Mouse (Mus musculus): Measurements from ENCODE around the gene Zbtb20. TPM values are rescaled to one million over a fixed set of nuclear protein-coding genes. Genes with fewer than 3 reads are reported as not detected.

The Zbtb20 gene
- polyA plus RNA-seq, 1 experiment = 21.1 TPM

- no peak for DNase-seq (ENCODE audit: extremely low spot score in 1 of 2, low spot score in 1 of 2)
Measured at GRCm38 (mm10) chr16:43431514-43432371, 556.1 kb downstream of the Zbtb20 start.

DNA sequence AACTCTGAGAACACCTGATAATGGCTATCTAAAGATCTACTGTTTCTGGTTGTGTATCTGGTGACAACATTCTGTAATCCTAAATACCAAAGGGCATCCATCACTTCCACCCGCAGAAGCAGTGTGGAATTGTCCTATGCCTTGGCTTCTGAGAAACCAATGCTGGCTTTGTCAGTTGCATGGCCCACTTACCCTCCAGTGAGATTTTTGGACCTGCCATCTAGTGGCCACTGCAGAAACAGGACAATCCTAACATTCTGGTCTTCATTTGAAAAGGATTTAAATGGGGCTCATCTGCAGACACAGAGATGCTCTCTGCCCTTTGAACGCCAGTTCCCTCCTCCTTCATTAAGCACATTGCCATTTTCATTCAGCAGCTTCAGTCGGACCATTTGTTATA is 559.3 kb downstream of the Zbtb20 start:
- DNase-seq (ENCODE audit: extremely low spot score in 1 of 2, low spot score in 1 of 2) = peak in 1 of 2 experiments; percentile 48

DNA sequence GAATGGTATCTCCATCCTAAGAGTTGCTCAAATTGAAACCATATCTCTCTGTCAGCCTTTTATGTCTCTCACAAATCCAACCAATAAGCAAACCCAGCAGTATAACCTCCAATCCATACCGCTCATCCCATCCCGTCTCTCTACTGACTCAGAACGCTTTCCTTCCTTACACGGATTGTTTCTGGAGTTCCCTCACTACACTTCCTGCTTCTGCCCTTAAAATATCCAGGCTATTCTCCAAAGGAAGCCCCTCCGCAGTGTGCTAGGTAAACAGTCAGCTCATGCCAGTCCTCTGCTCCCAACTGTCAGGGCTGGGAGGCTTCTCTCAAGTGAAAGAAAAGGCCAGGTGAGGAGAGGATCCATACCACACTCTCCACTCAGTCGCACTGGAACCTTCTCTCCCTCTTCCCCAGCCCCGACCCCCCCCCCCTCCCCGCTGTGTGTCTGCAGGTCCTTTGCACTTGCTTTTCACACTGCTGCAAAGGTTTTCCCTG is 563.2 kb downstream of the Zbtb20 start:
- DNase-seq (ENCODE audit: extremely low spot score in 1 of 2, low spot score in 1 of 2) = no peak

- DNase-seq (ENCODE audit: extremely low spot score in 1 of 2, low spot score in 1 of 2) = no peak
Measured at GRCm38 (mm10) chr16:43441392-43441791, 565.7 kb downstream of the Zbtb20 start.

DNA sequence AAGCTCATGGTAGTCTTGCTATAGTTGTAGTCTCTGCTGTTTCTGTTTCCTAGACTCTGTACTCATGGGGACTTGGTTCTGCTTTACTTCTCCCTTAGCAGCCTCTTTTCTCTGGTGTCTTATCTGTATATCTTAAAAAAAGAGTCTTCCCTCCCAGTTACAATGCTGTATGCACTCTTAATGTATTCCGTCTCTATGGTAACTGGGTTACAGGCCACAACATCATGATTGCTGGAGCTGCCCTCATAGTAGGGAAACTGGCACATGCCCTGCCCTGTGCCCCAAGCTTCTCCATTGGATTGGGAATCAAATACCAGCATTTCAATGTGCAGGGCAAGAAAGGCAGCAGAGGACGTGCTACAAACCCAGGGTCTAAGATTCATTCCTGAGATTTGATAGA is 567.4 kb downstream of the Zbtb20 start:
- no peak for DNase-seq (ENCODE audit: extremely low spot score in 1 of 2, low spot score in 1 of 2)

DNA sequence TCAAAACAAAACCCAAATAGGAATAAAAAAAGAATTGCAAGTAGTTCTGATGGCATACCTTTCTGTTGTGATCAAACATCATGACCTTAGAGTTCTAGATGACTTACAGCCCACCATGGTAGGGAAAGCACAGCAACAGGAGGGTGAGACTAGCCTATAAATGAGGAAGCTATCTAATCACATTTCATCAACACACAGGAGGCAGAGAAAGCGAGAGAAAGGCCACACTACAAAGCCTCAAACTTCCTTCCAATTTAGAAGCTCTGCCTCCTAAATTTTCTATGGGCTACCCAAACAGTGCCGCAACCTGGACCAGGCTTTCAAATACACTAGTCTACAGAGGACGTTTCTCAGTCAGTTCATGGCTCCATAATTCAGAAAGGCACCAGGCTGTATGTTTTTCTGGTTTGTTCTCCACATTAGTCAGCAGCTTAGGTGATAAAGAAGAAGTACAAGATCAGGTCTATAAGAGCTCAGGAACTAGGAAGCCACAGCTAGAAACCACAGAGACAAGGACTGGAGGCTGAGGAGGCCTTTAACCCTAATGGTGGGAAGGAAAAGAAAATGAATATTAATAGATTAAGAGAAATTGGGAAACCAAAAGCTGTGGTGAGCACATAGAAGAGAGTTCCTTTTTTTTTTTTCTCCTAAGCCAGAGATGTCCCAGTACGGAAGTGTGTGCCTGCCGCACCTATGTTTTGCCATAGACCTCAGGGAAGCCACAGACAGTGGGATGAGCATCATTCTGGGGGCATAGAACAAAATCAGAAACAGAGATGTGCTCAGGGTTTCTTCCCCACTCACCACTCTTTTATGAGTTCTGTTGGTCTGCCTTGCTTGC is 572.7 kb downstream of the Zbtb20 start:
- DNase-seq (ENCODE audit: extremely low spot score in 1 of 2, low spot score in 1 of 2) = no peak

DNA sequence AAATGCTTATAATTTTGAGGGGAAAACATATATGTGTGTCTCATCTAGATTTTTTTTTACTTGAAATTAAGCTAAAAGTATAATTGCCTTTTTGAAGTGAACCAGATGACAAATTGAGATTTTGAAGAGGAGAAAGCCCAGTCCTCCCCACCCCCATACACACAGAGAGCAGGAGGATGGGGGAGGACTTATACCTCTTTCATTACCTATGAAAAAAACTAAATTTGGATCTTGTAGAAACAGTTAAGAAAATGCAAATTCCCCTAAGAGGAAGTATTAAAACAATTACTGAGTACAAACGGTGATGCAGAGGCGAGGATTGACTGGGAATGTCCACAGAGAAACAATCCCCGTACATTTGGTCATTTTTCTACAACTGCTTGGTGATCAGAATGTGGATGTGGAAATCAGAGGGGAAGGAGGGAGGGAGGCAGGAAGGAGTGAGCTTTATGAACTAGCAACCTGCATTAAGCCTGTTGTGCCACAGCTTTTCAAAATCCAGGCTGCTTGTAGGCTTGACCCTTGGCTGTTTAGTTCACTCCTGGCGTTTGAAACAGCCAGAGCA is 578.8 kb downstream of the Zbtb20 start:
- no peak for DNase-seq (ENCODE audit: extremely low spot score in 1 of 2, low spot score in 1 of 2)

- DNase-seq (ENCODE audit: extremely low spot score in 1 of 2, low spot score in 1 of 2) = no peak
Measured at GRCm38 (mm10) chr16:43456446-43457172, 580.9 kb downstream of the Zbtb20 start.

- no peak for DNase-seq (ENCODE audit: extremely low spot score in 1 of 2, low spot score in 1 of 2)
Measured at GRCm38 (mm10) chr16:43457814-43458213, 582.1 kb downstream of the Zbtb20 start.

DNA sequence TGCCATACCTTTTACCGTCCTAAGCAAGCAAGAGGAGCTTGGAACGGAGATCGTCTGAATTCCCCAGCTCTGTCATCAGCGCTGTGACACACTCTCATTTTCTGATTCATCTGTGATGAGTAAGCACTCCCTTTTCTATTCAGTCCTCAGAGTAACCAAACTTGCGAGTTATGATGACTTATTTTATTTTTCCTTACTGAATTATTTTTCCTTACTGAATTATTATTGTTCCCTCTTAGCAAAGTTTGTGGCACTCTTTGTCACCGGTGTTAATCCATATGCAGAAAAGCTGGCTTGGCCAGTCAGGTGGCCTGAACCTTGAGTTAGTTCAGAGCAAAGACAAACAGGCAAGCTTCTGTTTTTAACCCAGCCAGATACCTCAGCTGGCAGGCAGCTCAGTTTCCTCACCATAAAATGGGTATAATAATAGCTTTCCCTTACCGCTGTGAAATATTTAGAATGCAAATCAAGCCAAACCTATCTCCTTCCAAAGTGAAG is 583.1 kb downstream of the Zbtb20 start:
- peak in 1 of 2 experiments; percentile 33 for DNase-seq (ENCODE audit: extremely low spot score in 1 of 2, low spot score in 1 of 2)

GRCm38 (mm10) chr16:43461745-43462378 is 586.2 kb downstream of the Zbtb20 start:
- DNase-seq (ENCODE audit: extremely low spot score in 1 of 2, low spot score in 1 of 2) = no peak

GRCm38 (mm10) chr16:43462470-43463455 is 587.1 kb downstream of the Zbtb20 start:
- no peak for DNase-seq (ENCODE audit: extremely low spot score in 1 of 2, low spot score in 1 of 2)

- peak in 1 of 2 experiments; percentile 52 for DNase-seq (ENCODE audit: extremely low spot score in 1 of 2, low spot score in 1 of 2)
Measured at GRCm38 (mm10) chr16:43463684-43464475, 588.2 kb downstream of the Zbtb20 start.

GRCm38 (mm10) chr16:43464476-43465080 is 588.9 kb downstream of the Zbtb20 start:
- peak in 1 of 2 experiments; percentile 43 for DNase-seq (ENCODE audit: extremely low spot score in 1 of 2, low spot score in 1 of 2)

DNA sequence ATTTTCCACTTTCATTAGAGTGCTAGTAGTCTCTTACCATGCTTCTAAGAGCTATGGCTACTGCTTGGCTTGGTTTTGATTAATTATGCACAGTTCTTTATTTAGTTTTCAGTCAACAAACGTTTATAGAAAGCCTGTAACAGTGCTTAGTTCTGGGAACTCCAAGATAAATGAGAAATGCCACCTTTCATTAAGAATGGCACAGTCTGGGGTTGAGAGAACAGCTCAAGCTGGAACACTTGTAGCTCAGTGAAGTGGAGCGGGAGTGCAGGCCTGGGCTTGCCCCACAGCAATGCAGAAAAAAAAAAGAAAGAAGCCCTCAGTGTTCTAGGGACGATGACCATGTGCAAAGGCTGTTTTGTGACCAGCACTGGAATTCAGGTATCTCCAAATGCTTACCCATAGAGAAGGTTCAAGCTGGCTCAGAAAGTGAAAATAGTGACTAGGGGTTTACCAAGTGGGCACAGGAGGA is 589.7 kb downstream of the Zbtb20 start:
- DNase-seq (ENCODE audit: extremely low spot score in 1 of 2, low spot score in 1 of 2) = no peak

DNA sequence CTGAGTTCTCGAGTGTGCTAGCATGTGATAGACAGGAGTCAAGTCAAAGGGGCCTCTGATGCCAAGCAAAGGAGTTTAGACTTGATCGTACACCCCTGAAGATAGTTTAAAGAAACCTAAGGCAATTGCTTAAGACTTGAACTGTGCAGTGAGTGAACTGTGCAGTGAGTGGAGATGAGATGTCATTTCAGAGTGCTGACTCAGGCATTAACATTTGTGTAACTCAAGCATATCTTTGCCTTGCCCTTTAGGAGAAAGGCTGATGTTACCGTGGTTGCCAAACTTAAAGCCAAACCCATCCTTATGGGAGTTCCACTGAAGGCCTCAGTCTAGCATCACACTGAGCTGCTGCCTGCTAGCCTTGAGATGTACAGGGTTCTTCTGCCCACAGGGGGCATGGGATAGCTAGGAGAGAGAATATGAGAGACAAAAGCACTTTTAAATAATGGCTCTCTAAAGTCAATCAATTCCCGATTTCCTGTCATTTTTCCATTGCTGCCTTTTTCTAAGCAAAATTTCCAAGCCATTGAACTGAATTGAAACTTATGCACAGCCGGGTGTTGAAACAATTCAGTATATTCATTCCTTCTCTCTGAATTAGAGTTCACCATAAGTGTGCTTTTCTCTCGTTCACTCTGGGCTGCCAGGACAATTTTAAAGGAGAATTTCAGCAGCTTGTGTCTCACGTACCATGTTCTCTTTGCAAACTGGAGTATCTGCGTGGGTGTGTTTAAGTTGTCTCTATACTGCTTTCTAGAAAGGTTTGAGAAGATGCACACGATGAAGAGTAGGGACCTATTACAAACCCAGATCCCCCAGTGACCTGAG is 590.5 kb downstream of the Zbtb20 start:
- DNase-seq (ENCODE audit: extremely low spot score in 1 of 2, low spot score in 1 of 2) = no peak
